Mouse (Mus musculus): ENCODE measurements at regions not wholly inside any gene's neighbourhood (a gene's known extent, or its start where the extent isn't known, plus 50 kb on each side); places are given as distances from the start of the nearest gene placed in this dataset.

DNA sequence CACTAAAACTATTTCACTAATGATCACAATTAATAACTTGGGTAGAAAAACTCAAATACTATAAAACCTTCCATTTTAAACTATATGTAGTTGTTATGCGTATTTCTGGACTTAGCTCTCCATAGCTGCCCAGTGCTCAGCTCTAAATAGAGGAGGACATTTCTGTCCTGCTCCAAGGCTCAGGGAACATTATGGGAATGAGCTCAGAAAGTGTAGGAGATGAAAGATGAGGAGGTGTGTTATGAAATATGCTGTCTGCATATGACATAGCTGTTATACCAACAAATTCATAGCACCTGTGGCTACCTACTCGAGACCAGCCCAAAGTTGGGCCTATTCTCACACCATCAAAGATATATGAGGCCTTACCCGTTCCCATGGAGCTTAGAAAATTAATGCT, 106.3 kb downstream of the Aldh8a1 start:
- TF ChIP-seq POLR2A (IDR thresholded peaks at IDR 0.05; ENCODE audit: borderline replicate concordance, extremely low read depth, insufficient read depth, insufficient read length, poor library complexity, severe bottlenecking) (no peak), CTCF (IDR thresholded peaks at IDR 0.05; ENCODE audit: borderline replicate concordance, extremely low read depth, insufficient read depth, insufficient read length) (no peak)
- DNase-seq (ENCODE audit: low read depth): no peak

DNA sequence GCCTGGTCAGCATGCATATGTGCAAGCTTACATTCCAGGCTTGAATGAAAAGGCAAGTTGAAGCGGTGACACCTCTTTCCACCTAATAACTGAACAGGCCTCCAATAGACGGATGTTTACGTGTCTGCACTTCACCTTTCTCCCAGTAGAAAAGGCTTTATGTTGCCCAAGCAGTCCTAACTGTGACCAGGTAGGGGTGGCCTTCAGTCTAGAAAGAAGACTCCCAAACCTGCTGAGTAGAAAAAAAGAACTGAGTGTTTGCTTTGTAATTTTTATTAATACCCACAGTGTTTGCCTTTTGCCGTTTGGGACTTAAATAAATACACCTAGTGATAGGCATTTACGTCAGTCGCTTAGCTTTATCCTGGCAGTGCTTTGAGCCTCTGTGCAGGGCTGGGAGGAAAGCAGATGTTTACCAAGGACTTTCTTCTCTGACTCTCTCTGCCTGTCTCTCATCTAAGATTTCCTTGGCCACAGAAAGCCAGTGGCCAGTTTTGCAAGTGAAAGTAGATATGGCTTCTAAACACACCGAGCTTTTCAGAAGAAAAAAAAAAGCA, 104.5 kb upstream of the 1700020N01Rik start:
- DNase-seq (ENCODE audit: low read depth): no peak
- no peak for TF ChIP-seq POLR2A (IDR thresholded peaks at IDR 0.05; ENCODE audit: borderline replicate concordance, extremely low read depth, insufficient read depth, insufficient read length, poor library complexity, severe bottlenecking)
- TF ChIP-seq CTCF (IDR thresholded peaks at IDR 0.05; ENCODE audit: borderline replicate concordance, extremely low read depth, insufficient read depth, insufficient read length): no peak

GRCm38 (mm10) chr10:21490910-21491309, 102.0 kb upstream of the 1700020N01Rik start:
- no peak for TF ChIP-seq CTCF (IDR thresholded peaks at IDR 0.05; ENCODE audit: borderline replicate concordance, extremely low read depth, insufficient read depth, insufficient read length)
- TF ChIP-seq POLR2A (IDR thresholded peaks at IDR 0.05; ENCODE audit: borderline replicate concordance, extremely low read depth, insufficient read depth, insufficient read length, poor library complexity, severe bottlenecking): no peak
- no peak for DNase-seq (ENCODE audit: low read depth)

DNA sequence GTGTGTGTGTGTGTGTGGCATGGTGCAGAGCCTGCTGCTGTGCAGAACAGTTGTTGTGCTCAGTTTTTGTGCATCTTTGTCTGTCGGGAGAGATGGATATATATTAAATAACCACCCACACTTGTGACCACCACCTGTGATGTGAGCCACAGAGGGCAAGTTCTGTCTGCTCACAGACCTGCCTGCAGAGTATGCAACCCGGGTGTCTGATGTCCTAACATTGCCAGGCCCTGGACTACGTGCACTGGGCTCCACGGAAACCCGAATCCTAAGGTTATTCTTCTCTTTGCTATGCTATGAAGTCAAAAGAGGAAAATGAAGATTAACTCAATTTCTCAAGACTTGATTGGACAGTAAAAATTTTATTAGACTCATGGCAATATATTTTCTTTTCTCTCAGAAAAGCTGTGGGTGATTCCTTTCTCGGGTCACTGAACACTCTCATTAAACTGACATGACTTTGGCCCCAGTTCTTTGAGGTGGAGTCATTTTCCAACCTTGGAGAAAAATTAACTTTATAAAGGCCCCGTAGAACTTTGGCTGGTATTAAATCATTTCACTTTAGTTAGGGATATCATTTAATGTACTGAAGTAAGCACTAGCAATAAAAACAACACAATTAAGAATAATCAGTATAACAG, 100.6 kb upstream of the 1700020N01Rik start:
- TF ChIP-seq POLR2A (IDR thresholded peaks at IDR 0.05; ENCODE audit: borderline replicate concordance, extremely low read depth, insufficient read depth, insufficient read length, poor library complexity, severe bottlenecking) (no peak), CTCF (IDR thresholded peaks at IDR 0.05; ENCODE audit: borderline replicate concordance, extremely low read depth, insufficient read depth, insufficient read length) (no peak)
- no peak for DNase-seq (ENCODE audit: low read depth)

DNA sequence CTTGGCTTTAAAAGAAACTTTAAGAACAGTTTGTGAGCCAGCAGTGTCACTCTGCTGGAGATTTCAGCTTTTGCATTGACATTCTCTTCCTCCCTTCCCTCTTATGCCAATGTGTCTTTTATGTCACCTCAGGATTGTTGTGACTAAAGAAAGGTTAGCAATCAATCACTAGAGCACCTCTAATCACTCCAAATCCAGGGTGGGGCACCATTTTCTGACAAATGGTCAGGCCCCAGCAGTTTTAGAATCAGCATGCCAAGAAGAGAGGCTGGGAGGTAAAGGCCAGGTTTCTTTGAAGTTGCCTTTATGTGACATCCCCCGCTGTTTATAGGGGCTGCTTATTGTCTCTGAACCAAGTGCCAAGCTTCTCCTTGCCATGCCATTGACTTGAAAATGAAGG, 98.4 kb upstream of the 1700020N01Rik start:
- DNase-seq (ENCODE audit: low read depth): no peak
- TF ChIP-seq POLR2A (IDR thresholded peaks at IDR 0.05; ENCODE audit: borderline replicate concordance, extremely low read depth, insufficient read depth, insufficient read length, poor library complexity, severe bottlenecking) (no peak), CTCF (IDR thresholded peaks at IDR 0.05; ENCODE audit: borderline replicate concordance, extremely low read depth, insufficient read depth, insufficient read length) (no peak)

DNA sequence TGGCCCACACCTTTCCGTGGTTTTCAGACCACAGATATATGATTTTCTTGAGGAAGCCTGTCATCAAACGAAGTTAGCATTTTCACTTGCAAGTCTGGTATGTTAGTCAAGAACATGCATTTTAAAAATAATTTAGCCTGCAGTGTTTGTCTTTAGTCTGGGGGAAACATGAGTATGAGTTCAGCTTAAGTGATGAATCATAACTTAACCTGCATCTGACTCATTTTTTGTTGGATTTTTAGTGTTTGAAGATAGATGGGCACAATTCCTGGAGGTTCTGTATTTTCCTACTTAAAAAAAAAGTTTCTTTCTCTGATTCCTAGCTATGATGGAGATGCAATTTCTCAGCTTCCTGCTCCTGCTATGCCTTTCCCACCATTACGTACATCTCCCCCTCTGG, 95.8 kb upstream of the 1700020N01Rik start:
- TF ChIP-seq POLR2A (IDR thresholded peaks at IDR 0.05; ENCODE audit: borderline replicate concordance, extremely low read depth, insufficient read depth, insufficient read length, poor library complexity, severe bottlenecking) (no peak), CTCF (IDR thresholded peaks at IDR 0.05; ENCODE audit: borderline replicate concordance, extremely low read depth, insufficient read depth, insufficient read length) (no peak)
- no peak for DNase-seq (ENCODE audit: low read depth)

- TF ChIP-seq CTCF (IDR thresholded peaks at IDR 0.05; ENCODE audit: borderline replicate concordance, extremely low read depth, insufficient read depth, insufficient read length) (no peak), POLR2A (IDR thresholded peaks at IDR 0.05; ENCODE audit: borderline replicate concordance, extremely low read depth, insufficient read depth, insufficient read length, poor library complexity, severe bottlenecking) (no peak)
- no peak for DNase-seq (ENCODE audit: low read depth)
These were observed 94.8 kb upstream of the 1700020N01Rik start for GRCm38 (mm10) chr10:21498143-21498542.

GRCm38 (mm10) chr10:21501658-21502057, 91.3 kb upstream of the 1700020N01Rik start:
- no peak for DNase-seq (ENCODE audit: low read depth)
- TF ChIP-seq POLR2A (IDR thresholded peaks at IDR 0.05; ENCODE audit: borderline replicate concordance, extremely low read depth, insufficient read depth, insufficient read length, poor library complexity, severe bottlenecking) (no peak), CTCF (IDR thresholded peaks at IDR 0.05; ENCODE audit: borderline replicate concordance, extremely low read depth, insufficient read depth, insufficient read length) (no peak)

- peak; percentile 23 for DNase-seq (ENCODE audit: low read depth)
- TF ChIP-seq CTCF (IDR thresholded peaks at IDR 0.05; ENCODE audit: borderline replicate concordance, extremely low read depth, insufficient read depth, insufficient read length) (no peak), POLR2A (IDR thresholded peaks at IDR 0.05; ENCODE audit: borderline replicate concordance, extremely low read depth, insufficient read depth, insufficient read length, poor library complexity, severe bottlenecking) (no peak)
These were observed 88.5 kb upstream of the 1700020N01Rik start for GRCm38 (mm10) chr10:21504431-21504830.

DNA sequence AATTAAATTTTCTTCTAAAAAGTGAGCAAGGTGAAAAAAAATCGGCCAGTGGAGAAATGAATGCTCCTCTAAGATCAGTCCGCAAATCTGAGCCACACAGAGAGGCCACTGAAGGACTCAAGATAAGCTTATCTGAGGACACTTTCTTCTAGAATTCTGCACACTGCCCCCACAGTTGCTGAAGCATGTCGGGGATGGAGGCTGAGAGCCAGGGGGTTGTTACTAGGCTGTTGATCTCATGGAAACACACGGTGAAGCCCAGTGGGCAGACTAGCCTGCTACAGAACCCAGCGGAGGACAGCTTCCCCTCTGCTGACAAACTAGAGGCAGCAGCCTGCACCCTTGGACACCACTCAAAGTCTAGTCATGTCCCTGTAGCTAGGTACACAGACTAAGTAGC, 81.6 kb upstream of the 1700020N01Rik start:
- TF ChIP-seq POLR2A (IDR thresholded peaks at IDR 0.05; ENCODE audit: borderline replicate concordance, extremely low read depth, insufficient read depth, insufficient read length, poor library complexity, severe bottlenecking) (no peak), CTCF (IDR thresholded peaks at IDR 0.05; ENCODE audit: borderline replicate concordance, extremely low read depth, insufficient read depth, insufficient read length) (no peak)

GRCm38 (mm10) chr10:21512486-21512885, 80.5 kb upstream of the 1700020N01Rik start:
- TF ChIP-seq CTCF (IDR thresholded peaks at IDR 0.05; ENCODE audit: borderline replicate concordance, extremely low read depth, insufficient read depth, insufficient read length): no peak
- no peak for TF ChIP-seq POLR2A (IDR thresholded peaks at IDR 0.05; ENCODE audit: borderline replicate concordance, extremely low read depth, insufficient read depth, insufficient read length, poor library complexity, severe bottlenecking)
- no peak for DNase-seq (ENCODE audit: low read depth)

More for the DNA sequence above, 81.6 kb upstream of the 1700020N01Rik start:
- DNase-seq (ENCODE audit: low read depth): no peak

GRCm38 (mm10) chr10:21517721-21518120, 75.2 kb upstream of the 1700020N01Rik start:
- TF ChIP-seq POLR2A (IDR thresholded peaks at IDR 0.05; ENCODE audit: borderline replicate concordance, extremely low read depth, insufficient read depth, insufficient read length, poor library complexity, severe bottlenecking): no peak
- DNase-seq (ENCODE audit: low read depth): no peak
